Mouse (Mus musculus): Measurements from ENCODE around the gene Manf.

- TF ChIP-seq CTCF (conservative IDR thresholded peaks at IDR 0.05; ENCODE audit: low read length) (no peak; the same call in 1 of the 2 replicates), POU5F1 (IDR thresholded peaks at IDR 0.05; ENCODE audit: borderline replicate concordance, low read length) (no peak), NANOG (IDR thresholded peaks at IDR 0.05; ENCODE audit: borderline replicate concordance, low read length) (no peak)
Measured at GRCm38 (mm10) chr9:106840569-106840968, 51.2 kb downstream of the Manf start.

All from E14TG2a.4 (cell line).